Mouse (Mus musculus): ENCODE measurements around the gene Rbms1. TPM values are rescaled to one million over a fixed set of nuclear protein-coding genes. Genes with fewer than 3 reads are reported as not detected.

Gene Rbms1
- polyA plus RNA-seq, 1 experiment from 2014 or later, result 40.8 TPM

DNA sequence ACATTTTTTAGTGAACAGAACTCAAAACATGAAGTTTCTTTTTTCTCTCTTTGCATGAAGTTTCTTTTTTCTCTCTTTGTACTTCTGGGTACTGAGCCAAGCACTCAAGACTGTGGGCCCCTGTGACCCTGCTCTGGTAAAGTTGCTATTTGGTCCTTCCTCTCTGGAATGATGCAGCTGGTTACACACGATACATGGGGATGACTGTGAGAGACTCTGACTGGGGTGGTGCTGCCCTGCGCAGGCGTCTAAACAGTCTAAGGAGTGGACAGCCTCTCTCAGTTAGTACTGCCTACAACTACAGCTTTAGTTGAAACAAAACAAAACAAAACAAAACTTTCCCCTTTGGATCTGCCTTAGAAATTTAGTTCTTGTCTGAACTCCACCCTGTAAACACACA is 111.1 kb downstream of the Rbms1 start:
- no peak overlapping the region for H3K9ac ChIP-seq (replicated peaks)
- 0 out of 2 replicates have a peak, but pooled peaks cover 4% of the 10 kb centered on the region for H3K27me3 ChIP-seq
- WGBS, result 81% methylated on average over 3 of the region's 3 CpGs
- no peak overlapping the region for H3K4me2 ChIP-seq (replicated peaks)
- H3K4me3 ChIP-seq, result no peak overlapping the region
- H3K36me3 ChIP-seq, result no peaks in the 10 kb centered on the region
- H3K27ac ChIP-seq (replicated peaks), result no peak overlapping the region
- no peaks in the 10 kb centered on the region for H3K4me1 ChIP-seq
- ATAC-seq (ENCODE audit: low FRiP score, low read depth), result no peak
- no peaks in the 10 kb centered on the region for H3K9me3 ChIP-seq

DNA sequence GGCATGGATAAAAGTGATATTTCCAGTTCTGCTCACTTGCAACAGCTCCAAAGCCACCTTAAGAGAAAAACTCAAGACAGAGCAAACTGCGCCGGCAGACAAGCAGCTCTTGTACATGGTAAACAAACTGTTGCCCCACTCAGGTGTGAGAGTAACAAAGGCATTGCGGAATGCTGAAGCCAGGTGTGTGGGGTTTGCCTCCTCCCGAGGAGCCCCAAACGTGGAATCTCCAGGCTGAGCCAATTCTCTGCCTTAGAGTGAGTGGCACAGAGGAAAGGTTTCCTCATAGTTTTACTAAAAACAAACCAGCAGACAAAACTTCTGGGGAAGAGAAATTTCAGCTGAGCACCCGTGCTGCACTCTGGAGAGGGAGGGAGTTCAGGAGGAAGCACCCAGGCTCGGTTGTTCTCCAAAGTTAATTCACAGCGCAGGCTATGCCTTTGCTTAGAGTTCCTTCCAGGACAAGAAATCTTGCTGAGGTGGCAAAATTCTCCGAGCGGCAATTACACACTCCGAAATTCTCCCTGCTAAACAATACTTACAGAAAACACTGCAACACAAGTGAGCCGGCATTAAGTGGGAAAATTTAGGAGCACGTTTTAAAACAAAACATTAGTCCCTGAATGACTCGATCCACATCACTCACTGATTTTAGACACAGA is 111.8 kb downstream of the Rbms1 start:
- ATAC-seq (ENCODE audit: low FRiP score, low read depth), result no peak
- Histone ChIP-seq H3K36me3 (no peaks in the 10 kb centered on the region), H3K27ac (replicated peaks) (no peak overlapping the region), H3K9me3 (no peaks in the 10 kb centered on the region), H3K4me3 (no peak overlapping the region), H3K4me1 (no peaks in the 10 kb centered on the region), H3K4me2 (replicated peaks) (no peak overlapping the region), H3K9ac (replicated peaks) (no peak overlapping the region), H3K27me3 (0 out of 2 replicates have a peak, but pooled peaks cover 4% of the 10 kb centered on the region)
- 77% methylated on average over 14 of the region's 14 CpGs for WGBS

DNA sequence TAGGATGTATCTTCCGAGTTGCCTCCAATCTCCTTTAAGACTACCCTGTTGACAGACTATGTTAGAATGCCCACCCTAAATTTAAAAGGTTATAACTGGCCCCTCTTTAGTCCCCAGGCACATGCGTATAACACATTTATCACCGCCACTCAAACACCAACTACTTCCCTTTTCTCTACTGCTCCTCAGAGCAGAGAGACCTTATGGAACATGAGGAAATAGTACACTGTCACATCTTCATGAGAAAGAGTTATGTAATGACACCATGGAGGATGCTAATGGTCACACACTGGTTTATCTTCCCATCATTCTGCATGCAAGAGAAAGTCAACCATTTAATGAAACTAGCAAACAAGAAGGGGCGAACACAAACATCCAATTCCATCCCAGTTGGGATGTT is 114.5 kb downstream of the Rbms1 start:
- no peak overlapping the region for H3K27ac ChIP-seq (replicated peaks)
- no peak overlapping the region for H3K4me3 ChIP-seq
- H3K4me1 ChIP-seq, result peaks cover 4% of the 10 kb centered on the region; the same call in 1 of the 2 replicates
- H3K36me3 ChIP-seq, result no peaks in the 10 kb centered on the region
- H3K9me3 ChIP-seq, result no peaks in the 10 kb centered on the region
- 0 out of 2 replicates have a peak, but pooled peaks cover 4% of the 10 kb centered on the region for H3K27me3 ChIP-seq
- no peak overlapping the region for H3K4me2 ChIP-seq (replicated peaks)
- no peak for ATAC-seq (ENCODE audit: low FRiP score, low read depth)
- WGBS, result 94% methylated on average over 4 of the region's 4 CpGs
- H3K9ac ChIP-seq (replicated peaks), result no peak overlapping the region

DNA sequence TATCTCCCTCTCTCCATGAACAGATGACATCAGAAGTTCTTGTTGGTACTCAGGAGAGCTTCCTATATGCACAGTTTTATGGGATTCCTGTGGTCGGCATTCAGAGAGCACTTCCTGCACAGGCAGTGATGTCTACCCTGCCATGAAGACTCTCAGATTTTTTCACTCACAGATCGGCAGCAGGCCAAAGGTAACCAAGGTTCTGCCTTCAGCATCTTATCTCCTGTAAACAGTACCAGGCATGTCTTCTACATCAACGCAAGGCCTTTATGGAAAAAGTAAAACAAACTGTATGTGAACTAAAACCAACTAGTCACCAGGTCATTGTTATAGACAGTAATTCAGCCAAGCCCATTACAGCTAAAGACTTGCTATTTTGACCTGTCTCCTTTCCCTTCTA is 115.0 kb downstream of the Rbms1 start:
- Histone ChIP-seq H3K36me3 (no peaks in the 10 kb centered on the region), H3K27ac (replicated peaks) (no peak overlapping the region), H3K9me3 (no peaks in the 10 kb centered on the region), H3K27me3 (no peaks in the 10 kb centered on the region), H3K4me3 (no peak overlapping the region), H3K4me2 (replicated peaks) (no peak overlapping the region), H3K4me1 (peaks cover 4% of the 10 kb centered on the region; the same call in 1 of the 2 replicates), H3K9ac (replicated peaks) (no peak overlapping the region)
- 92% methylated on average over 3 of the region's 3 CpGs for WGBS
- no peak for ATAC-seq (ENCODE audit: low FRiP score, low read depth)

DNA sequence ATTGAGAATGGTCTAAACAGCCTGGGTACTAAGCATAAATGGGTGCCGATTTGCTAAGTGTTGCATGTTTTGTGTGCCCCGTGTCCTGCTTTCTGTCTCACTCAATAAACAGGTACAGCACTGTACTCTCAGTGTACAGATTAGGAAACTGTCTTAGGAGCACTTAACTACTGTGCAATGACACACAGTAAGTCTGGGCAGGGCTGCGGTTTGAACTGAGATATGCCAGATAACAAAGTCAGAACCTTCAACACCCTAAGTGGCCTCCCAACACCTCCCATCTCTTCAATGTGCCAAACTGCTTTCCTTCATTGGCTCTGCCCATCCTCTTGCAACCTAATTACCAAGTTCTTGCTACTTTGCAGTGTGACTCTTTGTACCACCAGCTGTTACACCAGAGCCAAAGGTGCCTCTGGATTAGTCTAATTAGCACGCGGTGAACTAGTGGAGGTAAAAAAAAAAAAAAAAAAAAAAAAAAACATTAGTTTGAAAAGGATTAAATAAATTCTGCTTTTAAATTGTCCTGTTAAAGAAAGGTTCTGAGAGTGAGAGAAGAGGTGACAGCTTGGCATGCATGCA is 117.6 kb downstream of the Rbms1 start:
- Histone ChIP-seq H3K27ac (replicated peaks) (no peak overlapping the region), H3K27me3 (no peaks in the 10 kb centered on the region), H3K4me2 (replicated peaks) (no peak overlapping the region), H3K36me3 (no peaks in the 10 kb centered on the region), H3K4me3 (no peak overlapping the region), H3K4me1 (peaks cover 4% of the 10 kb centered on the region; the same call in 1 of the 2 replicates), H3K9ac (replicated peaks) (no peak overlapping the region), H3K9me3 (no peaks in the 10 kb centered on the region)
- ATAC-seq (ENCODE audit: low FRiP score, low read depth), result no peak
- 57% methylated on average over 5 of the region's 5 CpGs for WGBS

GRCm38 (mm10) chr2:60844259-60844658 is 118.7 kb downstream of the Rbms1 start:
- Histone ChIP-seq H3K9ac (replicated peaks) (no peak overlapping the region), H3K4me3 (no peak overlapping the region), H3K9me3 (no peaks in the 10 kb centered on the region), H3K36me3 (no peaks in the 10 kb centered on the region), H3K27me3 (no peaks in the 10 kb centered on the region), H3K4me1 (peaks cover 4% of the 10 kb centered on the region; the same call in 1 of the 2 replicates), H3K27ac (replicated peaks) (no peak overlapping the region), H3K4me2 (replicated peaks) (no peak overlapping the region)
- 93% methylated on average over 1 of the region's 1 CpGs for WGBS
- no peak for ATAC-seq (ENCODE audit: low FRiP score, low read depth)

DNA sequence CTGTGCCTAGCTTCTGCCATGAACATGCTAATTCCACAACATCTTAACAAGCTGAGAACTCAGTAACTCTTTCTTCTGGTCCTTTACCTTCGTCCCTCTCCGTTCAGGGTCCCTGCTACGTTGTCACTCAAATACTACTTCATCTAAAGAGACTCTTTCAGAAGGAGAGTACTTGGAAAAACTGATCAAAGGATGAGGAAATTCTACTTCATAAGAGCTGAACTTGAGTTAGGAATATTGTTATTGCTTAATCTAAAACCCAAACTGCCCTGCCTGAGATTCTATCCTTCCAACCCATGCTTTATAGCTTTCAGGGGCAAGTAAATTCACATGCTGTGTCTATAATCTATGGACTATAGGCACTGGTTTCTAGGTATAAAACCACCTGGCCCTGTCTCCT is 119.4 kb downstream of the Rbms1 start:
- Histone ChIP-seq H3K4me1 (peaks cover 4% of the 10 kb centered on the region; the same call in 1 of the 2 replicates), H3K4me2 (replicated peaks) (no peak overlapping the region), H3K36me3 (no peaks in the 10 kb centered on the region), H3K27me3 (0 out of 2 replicates have a peak, but pooled peaks cover 3% of the 10 kb centered on the region), H3K9ac (replicated peaks) (no peak overlapping the region), H3K4me3 (no peak overlapping the region), H3K9me3 (no peaks in the 10 kb centered on the region), H3K27ac (replicated peaks) (no peak overlapping the region)
- ATAC-seq (ENCODE audit: low FRiP score, low read depth), result no peak
- WGBS, result 90% methylated on average over 3 of the region's 3 CpGs

- H3K4me2 ChIP-seq (replicated peaks), result no peak overlapping the region
- ATAC-seq (ENCODE audit: low FRiP score, low read depth), result no peak
- H3K27ac ChIP-seq (replicated peaks), result no peak overlapping the region
- 0 out of 2 replicates have a peak, but pooled peaks cover 4% of the 10 kb centered on the region for H3K27me3 ChIP-seq
- H3K36me3 ChIP-seq, result no peaks in the 10 kb centered on the region
- H3K4me3 ChIP-seq, result no peak overlapping the region
- no peaks in the 10 kb centered on the region for H3K9me3 ChIP-seq
- no peak overlapping the region for H3K9ac ChIP-seq (replicated peaks)
- H3K4me1 ChIP-seq, result peaks cover 4% of the 10 kb centered on the region; the same call in 1 of the 2 replicates
- WGBS, result 67% methylated on average over 4 of the region's 4 CpGs
These were observed 120.0 kb downstream of the Rbms1 start for GRCm38 (mm10) chr2:60842976-60843375.

DNA sequence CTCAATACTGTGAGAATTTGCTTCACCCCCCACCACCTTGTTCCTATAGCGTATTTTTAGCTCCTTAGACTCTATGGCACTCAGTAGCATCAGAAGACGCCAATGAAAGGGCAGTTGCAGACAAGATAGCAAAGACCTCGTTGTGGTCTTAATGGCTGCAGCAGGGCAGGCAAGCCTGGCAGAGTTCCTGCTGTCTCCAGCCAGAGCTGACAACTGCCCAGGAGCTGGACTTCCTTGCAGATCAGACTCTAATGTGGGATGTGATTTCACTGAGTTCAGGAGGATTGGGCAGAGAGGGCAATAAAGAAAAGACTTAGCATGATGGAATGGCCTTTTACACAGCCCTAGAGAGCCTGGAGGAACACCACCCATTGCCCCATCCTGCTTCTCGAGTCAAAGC is 122.1 kb downstream of the Rbms1 start:
- Histone ChIP-seq H3K4me3 (no peak overlapping the region), H3K9me3 (no peaks in the 10 kb centered on the region), H3K36me3 (no peaks in the 10 kb centered on the region), H3K27me3 (0 out of 2 replicates have a peak, but pooled peaks cover 4% of the 10 kb centered on the region), H3K27ac (replicated peaks) (no peak overlapping the region), H3K4me1 (peaks cover 8% of the 10 kb centered on the region), H3K4me2 (replicated peaks) (no peak overlapping the region), H3K9ac (replicated peaks) (no peak overlapping the region)
- WGBS, result 83% methylated on average over 4 of the region's 4 CpGs
- no peak for ATAC-seq (ENCODE audit: low FRiP score, low read depth)

DNA sequence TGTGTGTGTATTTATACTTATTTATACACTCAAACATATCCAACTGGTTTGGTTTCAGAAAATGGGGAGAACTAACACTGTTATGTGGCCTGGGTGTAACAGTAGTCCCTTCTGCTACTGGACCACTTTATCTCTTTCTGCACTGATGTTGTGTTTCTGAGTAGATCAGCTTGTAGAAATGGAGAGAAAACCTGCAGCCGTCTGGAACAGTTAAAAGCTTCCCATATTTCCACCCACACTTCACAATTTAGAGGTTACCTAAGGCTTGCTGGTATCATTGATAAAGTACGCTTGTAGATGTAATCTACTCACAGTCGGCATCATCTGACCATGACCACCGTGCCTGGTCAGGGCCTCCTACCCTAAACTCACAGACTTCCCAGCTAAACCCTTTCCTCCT is 123.5 kb downstream of the Rbms1 start:
- H3K4me1 ChIP-seq, result peaks cover 4% of the 10 kb centered on the region; the same call in 1 of the 2 replicates
- 0 out of 2 replicates have a peak, but pooled peaks cover 4% of the 10 kb centered on the region for H3K27me3 ChIP-seq
- H3K4me2 ChIP-seq (replicated peaks), result no peak overlapping the region
- no peak overlapping the region for H3K4me3 ChIP-seq
- H3K9ac ChIP-seq (replicated peaks), result no peak overlapping the region
- no peaks in the 10 kb centered on the region for H3K9me3 ChIP-seq
- 92% methylated on average over 4 of the region's 4 CpGs for WGBS
- H3K36me3 ChIP-seq, result no peaks in the 10 kb centered on the region
- no peak for ATAC-seq (ENCODE audit: low FRiP score, low read depth)
- no peak overlapping the region for H3K27ac ChIP-seq (replicated peaks)

- 0 out of 2 replicates have a peak, but pooled peaks cover 4% of the 10 kb centered on the region for H3K27me3 ChIP-seq
- WGBS, result 66% methylated on average over 5 of the region's 5 CpGs
- no peak for ATAC-seq (ENCODE audit: low FRiP score, low read depth)
- H3K4me3 ChIP-seq, result no peak overlapping the region
- H3K4me1 ChIP-seq, result peaks cover 4% of the 10 kb centered on the region; the same call in 1 of the 2 replicates
- no peak overlapping the region for H3K4me2 ChIP-seq (replicated peaks)
- no peaks in the 10 kb centered on the region for H3K36me3 ChIP-seq
- no peaks in the 10 kb centered on the region for H3K9me3 ChIP-seq
- no peak overlapping the region for H3K27ac ChIP-seq (replicated peaks)
- H3K9ac ChIP-seq (replicated peaks), result no peak overlapping the region
These were observed 124.1 kb downstream of the Rbms1 start for GRCm38 (mm10) chr2:60838856-60839255.

DNA sequence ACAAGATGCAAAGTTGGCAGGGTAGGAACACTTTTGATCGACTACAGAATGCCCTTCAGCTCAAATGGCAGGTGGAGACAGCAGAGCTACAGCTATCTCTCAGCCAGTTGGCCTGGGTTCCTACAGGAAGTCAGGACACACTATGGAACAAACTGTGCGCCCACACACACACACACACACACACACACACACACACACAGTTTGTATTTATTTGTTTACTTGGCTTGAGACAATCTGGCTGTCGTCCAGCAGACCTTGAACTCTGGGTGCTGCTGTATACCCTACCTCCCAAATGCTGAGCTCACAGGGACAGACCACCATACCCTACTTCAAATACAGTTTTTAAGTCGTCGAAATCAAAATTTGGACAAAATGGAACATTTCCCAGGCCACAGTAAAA is 125.4 kb downstream of the Rbms1 start:
- ATAC-seq (ENCODE audit: low FRiP score, low read depth), result no peak
- Histone ChIP-seq H3K9ac (replicated peaks) (no peak overlapping the region), H3K4me1 (peaks cover 4% of the 10 kb centered on the region; the same call in 1 of the 2 replicates), H3K4me3 (no peak overlapping the region), H3K4me2 (replicated peaks) (no peak overlapping the region), H3K36me3 (no peaks in the 10 kb centered on the region), H3K9me3 (no peaks in the 10 kb centered on the region), H3K27ac (replicated peaks) (no peak overlapping the region), H3K27me3 (0 out of 2 replicates have a peak, but pooled peaks cover 8% of the 10 kb centered on the region)
- 84% methylated on average over 5 of the region's 5 CpGs for WGBS

Measured in midbrain, embryonic 12.5 days (tissue).